Mouse (Mus musculus) myocyte (in vitro differentiated cells): ENCODE data around the gene Gm21992.

Source experiments
- CEBPB ChIP-seq: IDR thresholded peaks from 2 replicates; pipeline ENCODE4 v1.6.1; 2011; ENCODE audit warnings: mild to moderate bottlenecking, moderate library complexity; ENCODE audit not compliant: poor library complexity, insufficient read depth, severe bottlenecking
- E2F4 ChIP-seq: IDR thresholded peaks from one replicate; pipeline ENCODE4 v1.6.1; 2011; ENCODE audit warnings: mild to moderate bottlenecking, control low read depth, moderate library complexity; ENCODE audit not compliant: insufficient read depth
- MAX ChIP-seq: IDR thresholded peaks from one replicate; pipeline ENCODE4 v1.6.1; 2011; ENCODE audit warnings: low read depth, mild to moderate bottlenecking, control low read depth
- POLR2A ChIP-seq: IDR thresholded peaks from one replicate; pipeline ENCODE4 v1.6.1; 2011; ENCODE audit warnings: low read depth, mild to moderate bottlenecking, control low read depth, moderate library complexity; ENCODE audit not compliant: insufficient read length
- POLR2AphosphoS2 ChIP-seq: IDR thresholded peaks from one replicate; pipeline ENCODE4 v1.6.1; 2011; ENCODE audit warnings: low read depth, control low read depth; ENCODE audit not compliant: insufficient read length
- SRF ChIP-seq: IDR thresholded peaks from one replicate; pipeline ENCODE4 v1.6.1; 2011; ENCODE audit warnings: low read depth; ENCODE audit not compliant: control insufficient read depth, insufficient read length
- TCF12 ChIP-seq: IDR thresholded peaks from one replicate; pipeline ENCODE4 v1.6.1; 2011; ENCODE audit warnings: mild to moderate bottlenecking, control low read depth; ENCODE audit not compliant: poor library complexity, insufficient read depth, severe bottlenecking
- USF1 ChIP-seq: IDR thresholded peaks from one replicate; pipeline ENCODE4 v1.6.1; 2011; ENCODE audit warnings: low read depth, mild to moderate bottlenecking, control low read depth, moderate library complexity

- TF ChIP-seq POLR2A, result no peak
- TF ChIP-seq E2F4, result no peak
- no peak for TF ChIP-seq CEBPB
- TF ChIP-seq SRF, result no peak
- no peak for TF ChIP-seq USF1
- TF ChIP-seq POLR2AphosphoS2, result no peak
- no peak for TF ChIP-seq MAX
- TF ChIP-seq TCF12, result no peak
Measured at GRCm38 (mm10) chr19:4719351-4719764, 92.1 kb downstream of the Gm21992 start.
